Mouse (Mus musculus) urinary bladder, postnatal 36 days (tissue): ENCODE results near the gene Arl8a.

Experiments used
- DNase-seq, 2 experiments: peaks; one replicate each; pipeline ENCODE4 v3.0.0; 2022; ENCODE audit warnings: low spot score in 2 of 2, mixed read lengths in 1 of 2

The Arl8a gene

DNA sequence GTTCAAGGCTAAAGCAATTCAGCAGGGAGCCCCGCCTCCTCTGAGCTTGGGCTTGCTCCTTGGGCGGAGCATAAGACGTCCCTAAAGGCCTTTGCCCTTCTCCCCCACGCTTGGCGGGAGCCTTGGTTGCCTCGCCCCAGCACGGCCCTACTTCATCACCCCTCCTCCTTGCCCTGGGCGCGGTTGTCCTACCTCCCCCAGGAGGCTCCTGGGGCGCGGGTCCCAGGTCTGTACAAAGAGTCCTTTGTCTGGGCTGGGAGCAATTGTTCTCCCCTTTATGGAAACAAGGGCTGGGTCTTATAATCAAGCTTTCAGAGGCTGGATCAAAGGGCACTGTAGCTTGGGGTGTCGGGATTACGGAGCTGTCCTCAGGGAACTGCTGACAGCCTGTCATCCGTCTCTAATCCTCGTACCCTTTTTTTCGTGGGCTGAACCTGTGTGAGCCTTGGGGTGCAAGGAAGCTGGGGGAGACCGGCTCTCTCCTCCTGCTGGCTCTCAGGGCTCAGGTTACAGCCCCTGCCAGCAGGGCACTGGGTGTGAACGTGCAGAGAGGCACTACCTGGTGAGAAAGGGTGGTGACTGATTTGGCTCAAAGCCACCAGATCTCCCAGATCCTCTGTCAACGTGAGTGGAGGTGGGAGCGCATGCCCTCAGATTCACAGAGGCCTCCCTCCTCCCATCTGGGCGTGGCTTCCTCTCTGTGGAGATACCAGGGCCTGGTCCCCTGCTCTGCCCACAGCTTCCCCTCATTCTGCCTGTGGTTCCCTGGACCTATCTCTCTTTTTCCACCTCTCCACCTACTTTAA, 52.6 kb downstream of the Arl8a start:
- peak; percentile 58 to 62 for DNase-seq

DNA sequence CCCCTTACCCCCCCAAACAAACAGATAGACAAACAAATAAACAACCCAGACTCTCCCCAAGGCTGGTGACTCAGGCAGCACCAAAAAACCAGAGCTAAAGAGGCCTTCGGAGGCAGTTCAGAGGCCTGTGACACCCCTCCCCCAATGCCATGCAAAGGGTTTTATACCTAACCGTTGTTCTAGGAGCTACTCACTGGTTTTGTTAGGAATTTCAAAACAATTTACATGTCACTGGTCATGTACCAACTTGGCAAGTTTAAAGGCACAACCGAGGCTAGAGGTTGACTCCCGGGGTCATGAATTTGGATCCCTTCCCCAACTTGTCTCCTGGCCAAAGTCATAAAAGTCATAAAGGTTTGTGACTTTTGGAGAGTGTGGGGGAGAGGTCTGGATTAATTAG, 53.8 kb downstream of the Arl8a start:
- no peak for DNase-seq

GRCm38 (mm10) chr1:135204196-135205126, 57.8 kb downstream of the Arl8a start:
- no peak for DNase-seq

DNA sequence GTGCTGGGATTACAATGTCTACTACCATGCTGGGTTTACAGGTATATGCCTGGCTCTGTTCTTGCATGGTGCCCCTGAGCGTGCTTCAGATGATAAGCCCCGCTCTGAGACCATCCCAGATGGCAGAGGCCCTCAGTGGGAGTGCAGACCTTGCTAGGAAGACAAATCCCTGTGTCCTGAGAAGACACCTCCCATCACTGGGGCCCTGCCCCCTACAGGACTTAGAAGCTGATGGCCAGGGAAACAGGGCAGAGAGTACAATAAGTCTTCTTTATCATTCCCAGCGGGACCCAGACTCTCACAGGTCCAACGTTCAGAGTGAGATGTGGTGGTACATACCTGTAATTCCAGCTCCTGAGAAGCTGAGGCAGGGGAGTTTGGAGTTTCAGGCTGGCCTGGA, 58.6 kb downstream of the Arl8a start:
- DNase-seq: no peak
